Mouse (Mus musculus) Muller cell, postnatal 12 days (primary cell): ENCODE results near the gene Gm10471.
"Not testable (repeated sequence)": the region's sequence is repeated elsewhere in the genome, so short reads cannot be mapped to it uniquely, and the experiment has no call there.

ENCODE experiments used
- DNase-seq: peaks from one replicate; pipeline ENCODE4 v3.0.0-alpha.2; 2015; ENCODE audit errors: inconsistent ontology term

The Gm10471 gene

GRCm38 (mm10) chr5:26089191-26089590 is at the start of gene Gm10471:
Gene Gm10471 (minus strand): TSS chr5:26089291.
- DNase-seq: not testable (repeated sequence)

- not testable (repeated sequence) for DNase-seq
These were observed 32.2 kb upstream of the Gm10471 start, which contains the start of gene Gm10220 for GRCm38 (mm10) chr5:26121321-26121720. Gene Gm10220 (minus strand): TSS chr5:26121421.

DNA sequence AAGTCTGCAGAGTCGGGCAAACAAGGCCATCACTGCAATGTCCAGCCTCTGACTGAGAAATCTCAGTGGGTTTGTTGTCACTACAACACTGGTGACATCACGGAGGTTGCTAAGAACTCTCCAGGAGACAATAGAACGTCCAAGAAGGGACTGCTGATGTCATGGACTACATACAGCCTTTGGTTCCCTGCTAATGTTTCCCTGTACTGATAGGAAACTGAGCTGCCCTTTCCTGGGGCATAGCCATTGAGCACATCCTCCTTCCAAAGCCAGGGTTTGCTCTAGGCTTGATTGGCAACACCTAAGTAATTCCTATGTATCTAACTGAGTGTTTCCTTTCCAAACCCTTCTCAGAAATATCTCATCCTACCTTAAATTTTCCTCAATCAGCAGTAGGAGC is 16.2 kb upstream of the Gm10471 start, which contains the start of gene 5031410I06Rik:
Gene 5031410I06Rik (minus strand): TSS at position 101 of the 400 bp plus-strand sequence.
- DNase-seq: not testable (repeated sequence)

- DNase-seq: not testable (repeated sequence)
These were observed 10.1 kb downstream of the Gm10471 start for GRCm38 (mm10) chr5:26079023-26079422.

- no peak for DNase-seq
These were observed 18.4 kb downstream of the Gm10471 start for GRCm38 (mm10) chr5:26070716-26071115.

DNA sequence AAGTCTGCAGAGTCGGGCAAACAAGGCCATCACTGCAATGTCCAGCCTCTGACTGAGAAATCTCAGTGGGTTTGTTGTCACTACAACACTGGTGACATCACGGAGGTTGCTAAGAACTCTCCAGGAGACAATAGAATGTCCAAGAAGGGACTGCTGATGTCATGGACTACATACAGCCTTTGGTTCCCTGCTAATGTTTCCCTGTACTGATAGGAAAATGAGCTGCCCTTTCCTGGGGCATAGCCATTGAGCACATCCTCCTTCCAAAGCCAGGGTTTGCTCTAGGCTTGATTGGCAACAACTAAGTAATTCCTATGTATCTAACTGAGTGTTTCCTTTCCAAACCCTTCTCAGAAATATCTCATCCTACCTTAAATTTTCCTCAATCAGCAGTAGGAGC is 30.6 kb downstream of the Gm10471 start, which contains the start of gene Gm7347:
Gene Gm7347 (minus strand): TSS at position 101 of the 400 bp plus-strand sequence.
- not testable (repeated sequence) for DNase-seq

GRCm38 (mm10) chr5:26039458-26039857 is 49.6 kb downstream of the Gm10471 start, which contains the start of gene Speer4a:
Gene Speer4a (minus strand): TSS chr5:26039558.
- not testable (repeated sequence) for DNase-seq
